Mouse (Mus musculus) forebrain, embryonic 10.5 days (tissue): ENCODE measurements around the gene Allc. TPM values are rescaled to one million over a fixed set of nuclear protein-coding genes. Genes with fewer than 3 reads are reported as not detected.

Source experiments
- DNase-seq: peaks from one replicate; pipeline ENCODE4 v3.0.0-alpha.2; 2017; ENCODE audit warnings: low spot score; ENCODE audit errors: extremely low spot score
- H3K27ac ChIP-seq: fragments of 300-500 bp; sonication (generic); 2 replicates; pipeline ENCODE4 v1.5.1; 2016; ENCODE audit warnings: mild to moderate bottlenecking
- H3K27me3 ChIP-seq: fragments of 300-500 bp; sonication (generic); 2 replicates; pipeline ENCODE4 v1.6.1; 2016; ENCODE audit warnings: mild to moderate bottlenecking; ENCODE audit not compliant: poor library complexity, severe bottlenecking
- H3K36me3 ChIP-seq: fragments of 300-500 bp; sonication (generic); replicated peaks from 2 replicates; pipeline ENCODE4 v1.6.1; 2016; ENCODE audit warnings: mild to moderate bottlenecking, moderate library complexity
- H3K4me1 ChIP-seq: fragments of 300-500 bp; sonication (generic); 2 replicates; pipeline ENCODE4 v1.6.1; 2016
- H3K4me3 ChIP-seq: fragments of 300-500 bp; sonication (generic); 2 replicates; pipeline ENCODE4 v1.5.1; 2016; ENCODE audit warnings: mild to moderate bottlenecking, moderate library complexity
- H3K9me3 ChIP-seq: fragments of 300-500 bp; sonication (generic); 2 replicates; pipeline ENCODE4 v1.6.1; 2016; ENCODE audit warnings: mild to moderate bottlenecking, moderate library complexity
- WGBS: fragments of 180-500 bp; shearing (Covaris S2); methylation state at CpG from one replicate; pipeline ENCODE4 v1.1.7; 2016; 5-methylcytosine and 5-hydroxymethylcytosine counted together
- polyA plus RNA-seq: library from polyadenylated mRNA; unstranded; fragments of >200 nt; fragmentation: Nextera tagmentation; extraction: Ambion mirVana; gene quantifications from 2 replicates; pipeline ENCODE4 v1.2.1, GENCODE M21; 2016

The Allc gene
- polyA plus RNA-seq, 1 experiment from 2014 or later, result not detected

DNA sequence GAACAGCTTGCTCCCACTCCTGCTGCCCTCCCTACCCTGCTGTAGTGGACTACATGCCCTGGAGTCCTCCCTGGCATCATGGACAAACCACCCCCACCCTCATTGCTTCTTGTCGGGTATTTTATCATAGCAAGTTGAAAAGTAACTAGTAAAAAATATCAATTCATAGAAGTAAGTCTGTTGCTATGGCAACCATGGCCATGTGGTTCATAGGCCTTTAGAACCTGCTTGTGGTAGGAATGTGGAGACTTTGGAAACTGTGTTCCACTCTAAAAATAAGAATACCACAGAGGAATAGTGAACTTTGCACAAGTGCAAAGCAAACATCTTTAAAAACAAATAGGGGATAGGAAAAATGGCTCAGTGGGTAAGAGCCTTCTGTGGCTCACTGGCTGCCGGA lies 10.1 kb downstream of the Allc start:
- no peak overlapping the region for H3K27ac ChIP-seq
- 92% methylated on average over 2 of the region's 2 CpGs for WGBS
- H3K27me3 ChIP-seq, result no peaks in the 10 kb centered on the region
- 0 out of 2 replicates have a peak, but pooled peaks cover 3% of the 10 kb centered on the region for H3K9me3 ChIP-seq
- H3K4me1 ChIP-seq, result peaks cover 2% of the 10 kb centered on the region; the same call in 1 of the 2 replicates
- no peak overlapping the region for H3K4me3 ChIP-seq
- H3K36me3 ChIP-seq, result no peaks in the 10 kb centered on the region
- DNase-seq, result no peak

DNA sequence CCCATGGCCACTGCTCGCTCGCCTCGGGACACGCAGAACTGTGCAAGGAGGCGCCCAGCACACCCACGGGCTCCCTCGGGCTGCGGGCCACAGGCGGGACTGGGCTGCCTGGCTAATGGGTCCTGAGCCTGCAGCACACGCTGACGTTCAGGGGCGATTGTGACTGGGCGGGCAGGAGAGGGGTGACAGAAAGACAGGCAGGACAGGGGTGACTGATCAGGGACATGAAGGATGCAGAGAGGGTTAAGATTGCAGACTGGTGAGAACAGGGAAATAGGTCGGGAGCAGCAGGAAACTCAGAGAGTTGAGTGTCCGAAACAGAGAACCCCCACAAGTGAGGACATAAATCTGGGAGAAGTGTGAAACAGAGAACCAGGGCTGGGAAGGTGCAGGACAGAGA lies 30.0 kb downstream of the Allc start, which contains the start of gene Dcdc2c:
Gene Dcdc2c, minus strand, starts transcription at position 101 of the 400 bp plus-strand sequence.
- WGBS, result 79% methylated on average over 15 of the region's 15 CpGs
- no peaks in the 10 kb centered on the region for H3K27me3 ChIP-seq
- no peak within 1 kb of the TSS for H3K4me3 ChIP-seq
- H3K4me1 ChIP-seq, result peaks cover 8% of the 10 kb centered on the region
- no peaks in the 10 kb centered on the region for H3K9me3 ChIP-seq
- H3K27ac ChIP-seq, result no peak within 1 kb of the TSS
- no peak for DNase-seq
- no peaks in the 10 kb centered on the region for H3K36me3 ChIP-seq

DNA sequence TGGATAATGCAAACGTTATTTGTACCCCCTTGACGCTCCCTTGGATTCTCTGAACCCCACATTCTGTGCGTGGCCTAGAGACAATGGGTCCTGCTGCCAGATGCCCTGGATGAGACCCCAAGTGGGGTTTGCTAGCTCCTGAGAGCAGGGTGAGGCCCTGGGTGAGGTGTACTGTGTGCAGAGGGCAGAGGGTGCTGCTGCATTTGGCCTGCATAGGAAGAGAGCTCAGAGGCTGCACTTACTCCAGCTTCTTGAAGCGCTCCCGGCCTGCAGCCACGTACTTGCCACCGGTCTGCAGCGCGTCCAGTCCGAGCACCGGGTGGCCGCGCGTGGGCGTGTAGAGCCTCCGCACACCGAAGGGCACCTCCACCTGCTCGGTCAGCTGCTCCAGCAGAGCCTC lies 30.5 kb downstream of the Allc start:
- 80% methylated on average over 18 of the region's 18 CpGs for WGBS
- Histone ChIP-seq H3K4me3 (no peak overlapping the region), H3K9me3 (no peaks in the 10 kb centered on the region), H3K27ac (no peak overlapping the region), H3K27me3 (no peaks in the 10 kb centered on the region), H3K4me1 (peaks cover 8% of the 10 kb centered on the region), H3K36me3 (no peaks in the 10 kb centered on the region)
- DNase-seq, result no peak

DNA sequence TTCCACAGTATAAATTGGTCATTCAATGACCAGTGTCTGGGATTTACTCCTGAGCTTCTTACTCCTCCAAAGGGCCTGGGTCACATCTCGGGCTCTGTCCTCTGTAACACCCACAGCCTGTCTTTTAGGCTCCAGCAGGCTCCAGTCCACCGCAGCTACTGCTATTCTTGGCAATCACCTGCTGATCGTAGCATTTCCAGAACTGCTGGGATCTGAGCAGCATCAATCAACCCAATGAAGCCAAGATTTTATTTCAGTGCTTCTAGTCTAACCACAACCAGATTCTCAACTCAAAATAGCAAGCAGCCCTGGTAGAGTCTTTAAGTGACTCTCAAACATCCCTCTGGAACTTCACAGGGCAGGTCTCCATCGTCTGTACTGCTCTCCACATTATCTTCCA lies 33.4 kb downstream of the Allc start:
- H3K4me1 ChIP-seq, result peaks cover 8% of the 10 kb centered on the region
- H3K36me3 ChIP-seq, result no peaks in the 10 kb centered on the region
- H3K4me3 ChIP-seq, result no peak overlapping the region
- no peaks in the 10 kb centered on the region for H3K27me3 ChIP-seq
- WGBS, result 80% methylated on average over 4 of the region's 4 CpGs
- H3K27ac ChIP-seq, result no peak overlapping the region
- no peaks in the 10 kb centered on the region for H3K9me3 ChIP-seq
- DNase-seq, result no peak

DNA sequence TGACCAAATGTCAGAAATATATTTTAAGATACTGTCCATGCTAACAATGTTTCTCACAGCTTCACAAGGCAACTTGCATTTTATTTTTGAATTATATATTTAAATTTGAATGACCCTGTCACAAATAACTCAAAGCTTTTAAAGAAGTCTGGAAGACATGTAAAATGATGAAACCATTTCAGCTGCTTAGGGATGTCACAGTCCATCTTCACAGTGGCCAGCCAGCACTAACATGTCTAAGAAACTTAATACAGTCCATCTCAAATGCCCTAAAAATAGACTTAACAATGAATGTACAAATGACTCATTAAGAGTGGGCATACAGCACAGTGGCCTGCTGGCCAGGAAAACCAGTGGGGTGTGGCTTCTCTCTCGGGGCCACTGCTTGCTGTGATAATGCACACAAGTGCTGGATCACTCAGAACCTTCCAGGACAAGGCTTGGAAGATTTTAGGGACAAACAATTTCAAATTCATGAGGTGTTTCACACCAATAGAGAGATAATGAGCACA lies 68.0 kb downstream of the Allc start:
- no peak overlapping the region for H3K27ac ChIP-seq
- 61% methylated on average over 1 of the region's 1 CpGs for WGBS

DNA sequence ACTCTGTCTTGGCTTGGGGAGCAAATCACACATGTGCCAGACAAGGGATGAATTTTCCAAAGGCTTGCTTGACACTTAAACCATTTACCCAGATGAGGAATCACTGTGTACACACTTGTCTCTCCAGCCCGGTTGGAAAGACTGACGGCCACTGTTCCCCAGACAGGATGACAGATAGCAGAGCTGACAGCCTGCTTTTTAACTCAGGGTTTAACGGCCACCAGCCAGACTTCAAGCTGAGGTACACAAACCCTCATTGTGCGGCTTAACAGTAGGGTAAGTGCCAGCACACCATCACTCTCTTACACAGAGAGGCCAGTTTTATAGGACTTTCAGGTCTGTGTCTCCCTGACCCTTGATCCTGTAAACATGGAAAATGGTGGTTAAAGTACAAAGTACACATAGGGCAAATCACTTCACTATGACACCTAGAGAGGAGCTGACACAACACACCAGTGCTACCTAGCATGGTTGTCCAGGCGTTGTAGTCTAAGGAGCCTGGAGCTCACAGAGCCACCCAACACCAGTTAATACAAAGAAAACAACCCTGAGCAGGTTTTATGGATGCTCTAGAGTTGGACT lies 72.5 kb downstream of the Allc start:
- no peaks in the 10 kb centered on the region for H3K4me1 ChIP-seq
- H3K4me3 ChIP-seq, result no peak overlapping the region
- H3K27me3 ChIP-seq, result no peaks in the 10 kb centered on the region
- DNase-seq, result no peak
- peaks cover 6% of the 10 kb centered on the region; the same call in 1 of the 2 replicates for H3K9me3 ChIP-seq
- no peak overlapping the region for H3K27ac ChIP-seq
- WGBS, result 68% methylated on average over 5 of the region's 5 CpGs
- no peaks in the 10 kb centered on the region for H3K36me3 ChIP-seq

More for the DNA sequence above, 68.0 kb downstream of the Allc start:
- H3K36me3 ChIP-seq, result no peaks in the 10 kb centered on the region
- H3K27me3 ChIP-seq, result no peaks in the 10 kb centered on the region
- H3K4me3 ChIP-seq, result no peak overlapping the region
- H3K4me1 ChIP-seq, result no peaks in the 10 kb centered on the region
- no peak for DNase-seq
- peaks cover 6% of the 10 kb centered on the region; the same call in 1 of the 2 replicates for H3K9me3 ChIP-seq

Other genes starting within 250 kb of the Allc start
- gene Dcdc2c, start 30.1 kb downstream of the Allc start, polyA plus RNA-seq, result 0.21 and 0.22 TPM in 2 replicates
- 0.10 and 0.23 TPM in 2 replicates for gene Colec11, start 40.9 kb upstream of the Allc start, polyA plus RNA-seq
- 656 and 679 TPM in 2 replicates for gene Rps7, start 53.4 kb upstream of the Allc start, polyA plus RNA-seq
- 33.6 and 37.1 TPM in 2 replicates for gene Rnaseh1, start 67.1 kb upstream of the Allc start, polyA plus RNA-seq
- gene Adi1, start 92.7 kb upstream of the Allc start, polyA plus RNA-seq, result 53.4 and 59.2 TPM in 2 replicates
- 33.5 and 36.9 TPM in 2 replicates for gene Trappc12, start 167.9 kb upstream of the Allc start, polyA plus RNA-seq
- gene Eipr1, start 169.3 kb upstream of the Allc start, polyA plus RNA-seq, result 39.0 and 40.5 TPM in 2 replicates